Mouse (Mus musculus): ENCODE data around the gene Zfhx2. TPM values are rescaled to one million over a fixed set of nuclear protein-coding genes. Genes with fewer than 3 reads are reported as not detected.
A peak's percentile ranks its signal among the peaks of the same experiment; 100 is the strongest.

The Zfhx2 gene
- total RNA-seq, 1 experiment = 9.4 TPM

- peaks cover 6 to 14% of the 10 kb centered on the region in 2 experiments; a peak in 2 of 4 replicates for H3K4me1 ChIP-seq (ENCODE audit: control insufficient read depth in 2 of 2, insufficient read depth in 2 of 2, low read length in 2 of 2, poor library complexity in 1 of 2)
- no peak for DNase-seq (ENCODE audit: low read depth, low spot score)
- peaks cover 5% of the 10 kb centered on the region; the same call in 1 of the 2 replicates for H3K36me3 ChIP-seq (ENCODE audit: control insufficient read depth, insufficient read depth, low read length, poor library complexity, severe bottlenecking)
- TF ChIP-seq CHD2 (IDR thresholded peaks at IDR 0.05; ENCODE audit: low read depth, low read length) (peak; percentile 73), ZC3H11A (IDR thresholded peaks at IDR 0.05; ENCODE audit: borderline replicate concordance, low read depth, low read length) (no peak), HCFC1 (IDR thresholded peaks at IDR 0.05; ENCODE audit: borderline replicate concordance, insufficient read depth, low read length) (peak; percentile 94)
- peak within 1 kb of the TSS; percentile 68 to 99 for H3K4me3 ChIP-seq (ENCODE audit: insufficient read depth in 1 of 2, low read depth in 1 of 2, low read length in 2 of 2, poor library complexity in 1 of 2, severe bottlenecking in 1 of 2)
- H3K27ac ChIP-seq (ENCODE audit: insufficient read depth, low read depth, low read length, poor library complexity, severe bottlenecking) = peak within 1 kb of the TSS; percentile 37
- in situ Hi-C loops (cut with MboI; ENCODE audit: low sequenced_read_pairs in 2 of 2, unreplicated experiment in 2 of 2) = loop anchor here in 1 of 2 experiments (5.0 kb wide), 1 partner anchor 67 kb away; no protein-coding TSS in a partner anchor
- H3K9ac ChIP-seq (ENCODE audit: insufficient read depth, low read depth, low read length, poor library complexity, severe bottlenecking) = peak within 1 kb of the TSS; percentile 83
- no peaks in the 10 kb centered on the region for H3K9me3 ChIP-seq (ENCODE audit: control insufficient read depth, insufficient read depth, low read depth, low read length)
These were observed 2.6 kb upstream of the Zfhx2 start, which contains the start of gene Thtpa for GRCm38 (mm10) chr14:55094704-55095231. Thtpa (plus strand) TSS chr14:55094784.

DNA sequence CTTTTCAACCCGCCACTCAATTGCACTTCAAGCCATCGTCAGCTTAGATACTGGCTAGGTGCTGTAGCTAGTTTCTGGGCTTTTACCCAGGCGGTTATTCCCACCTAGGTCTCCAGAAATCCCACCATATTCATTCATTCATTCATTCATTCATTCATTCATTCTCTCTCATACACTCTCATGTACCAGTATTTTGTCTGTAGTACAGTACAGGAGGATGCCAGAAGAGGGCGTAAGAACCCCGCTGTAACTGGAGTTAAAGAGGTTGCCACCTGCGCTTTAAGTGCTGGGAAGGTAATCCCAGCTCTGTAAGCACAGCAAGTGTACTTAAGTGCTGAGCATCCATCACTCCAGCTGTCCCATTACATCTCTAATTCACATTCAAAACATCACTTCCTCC lies 1.8 kb upstream of the Zfhx2 start:
- TF ChIP-seq ZC3H11A (IDR thresholded peaks at IDR 0.05; ENCODE audit: borderline replicate concordance, low read depth, low read length) (no peak), HCFC1 (IDR thresholded peaks at IDR 0.05; ENCODE audit: borderline replicate concordance, insufficient read depth, low read length) (peak; percentile 70; the same call in 1 of the 2 replicates), CHD2 (IDR thresholded peaks at IDR 0.05; ENCODE audit: low read depth, low read length) (no peak), MAFK (IDR thresholded peaks at IDR 0.05; ENCODE audit: insufficient read depth, low read depth, low read length) (no peak), ZNF384 (IDR thresholded peaks at IDR 0.05; ENCODE audit: low read depth, low read length) (no peak)
- Histone ChIP-seq H3K27ac (ENCODE audit: insufficient read depth, low read depth, low read length, poor library complexity, severe bottlenecking) (no peak overlapping the region), H3K4me3 (ENCODE audit: insufficient read depth in 1 of 2, low read depth in 1 of 2, low read length in 2 of 2, poor library complexity in 1 of 2, severe bottlenecking in 1 of 2) (peak overlapping the region in 1 of 2 experiments; percentile 99; a peak in 2 of 4 replicates), H3K36me3 (ENCODE audit: control insufficient read depth, insufficient read depth, low read length, poor library complexity, severe bottlenecking) (0 out of 2 replicates have a peak, but pooled peaks cover 5% of the 10 kb centered on the region), H3K4me1 (ENCODE audit: control insufficient read depth in 2 of 2, insufficient read depth in 2 of 2, low read length in 2 of 2, poor library complexity in 1 of 2) (peaks cover 7 to 19% of the 10 kb centered on the region in 2 experiments; a peak in 3 of 4 replicates), H3K9me3 (ENCODE audit: control insufficient read depth, insufficient read depth, low read depth, low read length) (no peaks in the 10 kb centered on the region), H3K9ac (ENCODE audit: insufficient read depth, low read depth, low read length, poor library complexity, severe bottlenecking) (no peak overlapping the region)
- in situ Hi-C loops (cut with MboI; ENCODE audit: low sequenced_read_pairs in 2 of 2, unreplicated experiment in 2 of 2) = no loop called here
- no peak for DNase-seq (ENCODE audit: low read depth, low spot score)

DNA sequence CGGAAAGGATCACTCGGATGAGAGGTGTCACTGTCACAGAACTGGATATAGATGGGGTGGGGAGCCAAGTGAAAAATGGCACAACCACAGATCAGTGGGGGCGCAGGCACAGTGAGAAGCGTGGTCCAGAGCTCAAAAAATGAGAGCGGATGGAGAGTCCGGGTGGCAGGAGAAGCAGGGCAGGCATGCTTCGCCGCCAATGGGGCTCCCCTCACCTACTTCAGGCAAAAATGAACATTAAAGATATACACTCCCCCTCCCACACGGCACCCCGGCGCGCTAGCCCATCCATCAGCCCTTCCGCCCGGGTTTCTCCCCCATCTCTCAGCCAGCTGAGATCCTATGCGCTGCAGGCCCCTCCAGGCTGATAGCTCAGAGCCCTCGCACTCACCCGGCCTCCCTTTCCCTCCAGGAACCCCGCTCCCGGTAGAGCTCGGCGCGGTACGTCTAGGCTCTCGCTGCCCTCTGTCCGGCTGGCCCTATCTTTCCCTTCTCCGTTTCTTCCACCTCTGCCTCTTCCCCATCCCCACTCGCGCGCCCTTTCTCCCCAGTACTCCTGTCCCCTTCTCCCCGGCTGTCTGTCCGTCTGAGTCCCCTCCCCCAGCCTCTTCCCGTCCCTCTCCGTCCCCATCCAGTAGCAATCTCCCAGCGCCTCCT lies 787 bp downstream of the Zfhx2 start:
- in situ Hi-C loops (cut with MboI; ENCODE audit: low sequenced_read_pairs in 2 of 2, unreplicated experiment in 2 of 2) = no loop called here
- TF ChIP-seq MAFK (IDR thresholded peaks at IDR 0.05; ENCODE audit: insufficient read depth, low read depth, low read length) (no peak), CHD2 (IDR thresholded peaks at IDR 0.05; ENCODE audit: low read depth, low read length) (no peak), HCFC1 (IDR thresholded peaks at IDR 0.05; ENCODE audit: borderline replicate concordance, insufficient read depth, low read length) (no peak), ZNF384 (IDR thresholded peaks at IDR 0.05; ENCODE audit: low read depth, low read length) (no peak), ZC3H11A (IDR thresholded peaks at IDR 0.05; ENCODE audit: borderline replicate concordance, low read depth, low read length) (no peak)
- no peak for DNase-seq (ENCODE audit: low read depth, low spot score)
- Histone ChIP-seq H3K9ac (ENCODE audit: insufficient read depth, low read depth, low read length, poor library complexity, severe bottlenecking) (peak overlapping the region; percentile 92), H3K4me3 (ENCODE audit: insufficient read depth in 1 of 2, low read depth in 1 of 2, low read length in 2 of 2, poor library complexity in 1 of 2, severe bottlenecking in 1 of 2) (peak overlapping the region; percentile 80 to 94), H3K9me3 (ENCODE audit: control insufficient read depth, insufficient read depth, low read depth, low read length) (no peaks in the 10 kb centered on the region), H3K36me3 (ENCODE audit: control insufficient read depth, insufficient read depth, low read length, poor library complexity, severe bottlenecking) (no peaks in the 10 kb centered on the region), H3K4me1 (ENCODE audit: control insufficient read depth in 2 of 2, insufficient read depth in 2 of 2, low read length in 2 of 2, poor library complexity in 1 of 2) (peaks cover 4 to 28% of the 10 kb centered on the region in 2 experiments), H3K27ac (ENCODE audit: insufficient read depth, low read depth, low read length, poor library complexity, severe bottlenecking) (peak overlapping the region; percentile 65)

- in situ Hi-C loops (cut with MboI; ENCODE audit: low sequenced_read_pairs in 2 of 2, unreplicated experiment in 2 of 2) = loop anchor here in 1 of 2 experiments (10.0 kb wide), 1 partner anchor 195 kb away; the partner anchor contains the start of gene Pabpn1
- no peaks in the 10 kb centered on the region for H3K9me3 ChIP-seq (ENCODE audit: control insufficient read depth, insufficient read depth, low read depth, low read length)
- peaks cover 12 to 33% of the 10 kb centered on the region in 2 experiments for H3K4me1 ChIP-seq (ENCODE audit: control insufficient read depth in 2 of 2, insufficient read depth in 2 of 2, low read length in 2 of 2, poor library complexity in 1 of 2)
- no peak overlapping the region for H3K27ac ChIP-seq (ENCODE audit: insufficient read depth, low read depth, low read length, poor library complexity, severe bottlenecking)
- H3K9ac ChIP-seq (ENCODE audit: insufficient read depth, low read depth, low read length, poor library complexity, severe bottlenecking) = no peak overlapping the region
- TF ChIP-seq CHD2 (IDR thresholded peaks at IDR 0.05; ENCODE audit: low read depth, low read length) (no peak), ZC3H11A (IDR thresholded peaks at IDR 0.05; ENCODE audit: borderline replicate concordance, low read depth, low read length) (no peak), HCFC1 (IDR thresholded peaks at IDR 0.05; ENCODE audit: borderline replicate concordance, insufficient read depth, low read length) (no peak), MAFK (IDR thresholded peaks at IDR 0.05; ENCODE audit: insufficient read depth, low read depth, low read length) (no peak), ZNF384 (IDR thresholded peaks at IDR 0.05; ENCODE audit: low read depth, low read length) (no peak)
- peaks cover 2% of the 10 kb centered on the region; the same call in 1 of the 2 replicates for H3K36me3 ChIP-seq (ENCODE audit: control insufficient read depth, insufficient read depth, low read length, poor library complexity, severe bottlenecking)
- no peak overlapping the region for H3K4me3 ChIP-seq (ENCODE audit: insufficient read depth in 1 of 2, low read depth in 1 of 2, low read length in 2 of 2, poor library complexity in 1 of 2, severe bottlenecking in 1 of 2)
- DNase-seq (ENCODE audit: low read depth, low spot score) = no peak
These were observed 2.8 kb downstream of the Zfhx2 start for GRCm38 (mm10) chr14:55089199-55089947.

Data from ES-E14 (cell line).